Mouse (Mus musculus): ENCODE data around the gene Qrich2.

DNA sequence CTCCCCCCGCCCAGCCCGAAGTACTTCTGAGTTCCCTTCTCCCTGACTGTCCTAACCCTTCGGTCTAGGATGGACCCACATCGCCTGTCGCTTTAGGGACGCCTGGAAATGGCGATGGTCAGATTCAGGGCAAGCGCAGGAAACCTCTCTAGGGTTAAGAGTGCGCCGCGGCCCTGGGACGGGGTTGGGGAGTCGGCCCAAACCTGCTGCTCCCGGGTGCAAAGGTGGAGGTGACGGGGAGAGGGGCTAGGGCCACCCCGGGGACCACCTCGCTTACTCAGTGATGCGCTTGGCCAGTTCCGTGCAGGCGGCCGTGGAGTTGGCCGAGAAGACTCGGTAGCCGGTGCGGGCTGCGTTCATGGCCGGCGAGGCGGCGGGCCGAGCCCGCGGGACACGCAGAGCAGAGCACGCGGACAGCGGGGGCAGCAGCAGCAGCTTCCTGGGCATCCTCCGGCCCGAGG is 23.8 kb upstream of the Qrich2 start:
- no peak for TF ChIP-seq CTCF (IDR thresholded peaks at IDR 0.05; ENCODE audit: insufficient read depth, low read depth, low read length)
- TF ChIP-seq POLR2A (IDR thresholded peaks at IDR 0.05; ENCODE audit: insufficient read depth, low read depth, low read length), result no peak

Data from olfactory bulb, adult 2 months (tissue).